Mouse (Mus musculus): Measurements from ENCODE around the gene Smyd5.

Smyd5 gene

DNA sequence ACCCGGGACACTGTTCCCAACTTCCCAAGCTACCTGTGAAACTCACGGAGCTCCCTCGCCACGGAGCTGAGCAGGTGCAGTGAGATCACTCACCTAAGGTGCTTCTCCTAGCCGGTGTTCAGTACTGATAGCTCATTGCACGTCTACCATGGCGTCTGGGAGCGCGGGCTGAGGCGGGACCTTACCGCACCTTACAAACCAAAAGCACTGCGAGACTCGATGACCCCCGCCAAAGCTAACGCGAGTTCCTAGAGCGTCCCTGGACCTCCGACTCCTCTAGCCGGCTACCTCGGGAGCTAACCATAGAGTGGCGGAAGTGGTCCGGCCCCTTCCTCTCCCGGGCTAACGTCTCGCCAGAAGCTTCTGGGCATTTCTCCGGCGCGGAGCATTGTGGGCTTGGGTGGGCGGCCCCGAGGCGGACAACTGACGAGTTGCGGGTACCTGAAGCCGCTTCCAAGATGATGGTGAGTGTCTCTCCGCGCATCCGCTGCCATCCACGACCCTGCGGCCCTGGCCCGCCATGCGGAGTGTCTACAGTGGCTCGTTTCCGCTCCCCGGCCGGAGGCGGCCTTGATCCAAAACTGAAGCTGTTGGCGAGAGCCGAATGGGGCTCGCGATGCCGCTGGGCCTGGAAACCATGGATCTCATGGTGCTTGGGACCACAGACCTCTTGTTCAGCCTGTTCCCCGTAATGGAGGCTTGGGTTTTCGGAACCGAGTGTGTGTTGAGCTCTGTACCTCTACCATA, 20.0 kb downstream of the Smyd5 start, which contains the start of gene Pradc1:
Pradc1 (minus strand) TSS at position 307 of the 747 bp plus-strand sequence.
- Histone ChIP-seq H3K36me3 (ENCODE audit: insufficient read depth, low read length) (peaks cover 66% of the 10 kb centered on the region), H3K4me1 (replicated peaks; ENCODE audit: low read depth, low read length) (peaks cover 64% of the 10 kb centered on the region), H3K9me3 (ENCODE audit: low read length) (no peaks in the 10 kb centered on the region), H3K27me3 (ENCODE audit: insufficient read depth, low read length) (no peaks in the 10 kb centered on the region), H3K4me3 (replicated peaks; ENCODE audit: low read length) (peak within 1 kb of the TSS; percentile 97)
- TF ChIP-seq CTCF (conservative IDR thresholded peaks at IDR 0.05; ENCODE audit: low read length) = no peak
- TF ChIP-seq POU5F1 (IDR thresholded peaks at IDR 0.05; ENCODE audit: borderline replicate concordance, low read length) = no peak
- no peak for TF ChIP-seq NANOG (IDR thresholded peaks at IDR 0.05; ENCODE audit: borderline replicate concordance, low read length)

DNA sequence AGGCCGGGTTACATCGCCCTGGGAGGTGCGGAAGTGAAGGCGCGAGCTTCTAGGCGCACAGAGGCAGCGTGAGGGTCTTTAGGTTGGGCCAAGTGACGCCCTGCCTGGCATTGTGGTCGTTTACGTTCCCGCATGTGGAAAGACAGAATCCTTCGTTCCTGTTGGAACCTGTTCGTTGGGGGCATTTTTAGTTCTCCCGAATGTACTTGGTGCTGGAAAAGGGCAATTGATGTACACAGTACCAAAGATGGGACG, 20.5 kb downstream of the Smyd5 start:
- H3K27me3 ChIP-seq (ENCODE audit: insufficient read depth, low read length) = no peaks in the 10 kb centered on the region
- peaks cover 64% of the 10 kb centered on the region for H3K4me1 ChIP-seq (replicated peaks; ENCODE audit: low read depth, low read length)
- TF ChIP-seq CTCF (conservative IDR thresholded peaks at IDR 0.05; ENCODE audit: low read length) (no peak), POU5F1 (IDR thresholded peaks at IDR 0.05; ENCODE audit: borderline replicate concordance, low read length) (no peak), NANOG (IDR thresholded peaks at IDR 0.05; ENCODE audit: borderline replicate concordance, low read length) (no peak)
- no peaks in the 10 kb centered on the region for H3K9me3 ChIP-seq (ENCODE audit: low read length)
- H3K4me3 ChIP-seq (replicated peaks; ENCODE audit: low read length) = peak overlapping the region; percentile 97
- H3K36me3 ChIP-seq (ENCODE audit: insufficient read depth, low read length) = peaks cover 66% of the 10 kb centered on the region

DNA sequence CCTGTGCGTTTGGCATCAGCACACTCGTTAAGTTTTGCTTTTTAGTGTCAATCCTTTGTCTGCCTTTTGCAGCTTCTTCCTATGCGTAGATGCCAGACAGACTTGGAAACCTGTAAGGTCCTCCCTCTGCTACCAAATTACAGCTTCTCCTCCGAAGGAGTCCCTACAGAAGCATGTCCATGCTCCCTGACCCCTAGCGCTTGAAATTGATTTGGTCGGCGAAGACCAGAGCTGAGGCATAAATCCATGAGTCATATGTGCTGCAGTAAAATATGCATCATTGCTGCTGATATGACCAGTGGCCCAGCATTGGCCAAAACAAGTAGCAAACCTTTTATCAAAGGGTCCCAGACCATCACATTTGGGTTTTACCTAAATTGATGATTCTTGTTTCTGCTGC, 21.0 kb downstream of the Smyd5 start:
- no peaks in the 10 kb centered on the region for H3K27me3 ChIP-seq (ENCODE audit: insufficient read depth, low read length)
- H3K4me3 ChIP-seq (replicated peaks; ENCODE audit: low read length) = peak overlapping the region; percentile 97
- peaks cover 66% of the 10 kb centered on the region for H3K36me3 ChIP-seq (ENCODE audit: insufficient read depth, low read length)
- no peaks in the 10 kb centered on the region for H3K9me3 ChIP-seq (ENCODE audit: low read length)
- TF ChIP-seq NANOG (IDR thresholded peaks at IDR 0.05; ENCODE audit: borderline replicate concordance, low read length) (no peak), POU5F1 (IDR thresholded peaks at IDR 0.05; ENCODE audit: borderline replicate concordance, low read length) (no peak), CTCF (conservative IDR thresholded peaks at IDR 0.05; ENCODE audit: low read length) (no peak)
- peaks cover 64% of the 10 kb centered on the region for H3K4me1 ChIP-seq (replicated peaks; ENCODE audit: low read depth, low read length)

DNA sequence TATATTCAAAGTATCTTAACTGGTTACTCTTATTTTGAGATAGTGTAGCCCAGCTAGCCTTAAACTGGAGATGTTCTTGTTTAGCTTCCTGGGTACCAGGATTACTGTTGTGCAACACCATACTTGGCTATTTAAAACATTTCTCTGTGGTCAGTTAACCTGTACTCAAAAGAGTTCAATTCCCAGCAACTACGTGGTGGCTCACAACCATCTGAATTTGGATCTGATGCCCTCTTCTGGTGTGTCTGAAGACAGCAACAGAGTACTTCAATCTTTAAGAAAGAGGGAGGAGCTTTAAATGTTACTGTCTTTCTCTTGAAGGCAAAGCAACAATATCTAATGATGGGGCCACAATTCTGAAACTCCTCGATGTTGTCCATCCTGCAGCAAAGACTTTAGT, 27.8 kb downstream of the Smyd5 start:
- H3K36me3 ChIP-seq (ENCODE audit: insufficient read depth, low read length) = peaks cover 98% of the 10 kb centered on the region
- TF ChIP-seq CTCF (conservative IDR thresholded peaks at IDR 0.05; ENCODE audit: low read length) (no peak), POU5F1 (IDR thresholded peaks at IDR 0.05; ENCODE audit: borderline replicate concordance, low read length) (no peak), NANOG (IDR thresholded peaks at IDR 0.05; ENCODE audit: borderline replicate concordance, low read length) (no peak)
- no peaks in the 10 kb centered on the region for H3K27me3 ChIP-seq (ENCODE audit: insufficient read depth, low read length)
- H3K4me1 ChIP-seq (replicated peaks; ENCODE audit: low read depth, low read length) = peaks cover 49% of the 10 kb centered on the region
- H3K4me3 ChIP-seq (replicated peaks; ENCODE audit: low read length) = no peak overlapping the region
- no peaks in the 10 kb centered on the region for H3K9me3 ChIP-seq (ENCODE audit: low read length)

DNA sequence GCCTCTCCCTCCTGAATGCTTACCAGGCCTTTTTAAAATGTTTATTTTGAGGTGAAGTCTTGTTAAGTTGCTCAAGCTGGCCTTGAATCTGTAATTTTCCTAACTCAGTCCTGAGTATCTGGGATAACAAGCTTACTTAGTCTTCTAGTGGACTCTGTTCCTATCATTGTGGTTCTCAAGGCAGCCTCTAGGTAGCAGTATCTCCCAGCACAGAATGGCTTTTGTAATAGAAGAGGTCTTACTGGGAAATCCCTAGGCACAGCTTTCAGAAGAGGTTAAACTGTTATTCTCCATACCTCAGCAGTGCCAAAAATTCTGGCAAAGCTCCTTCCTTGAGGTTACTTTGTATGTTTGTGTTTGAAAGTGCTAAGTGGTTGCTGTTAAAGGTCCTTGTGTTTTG, 33.6 kb downstream of the Smyd5 start:
- H3K27me3 ChIP-seq (ENCODE audit: insufficient read depth, low read length) = no peaks in the 10 kb centered on the region
- peaks cover 21% of the 10 kb centered on the region; the same call in 1 of the 2 replicates for H3K4me1 ChIP-seq (replicated peaks; ENCODE audit: low read depth, low read length)
- H3K4me3 ChIP-seq (replicated peaks; ENCODE audit: low read length) = no peak overlapping the region
- H3K36me3 ChIP-seq (ENCODE audit: insufficient read depth, low read length) = peaks cover 98% of the 10 kb centered on the region
- 0 out of 2 replicates have a peak, but pooled peaks have one; percentile 12 for TF ChIP-seq CTCF (conservative IDR thresholded peaks at IDR 0.05; ENCODE audit: low read length)
- TF ChIP-seq POU5F1 (IDR thresholded peaks at IDR 0.05; ENCODE audit: borderline replicate concordance, low read length) = no peak
- no peak for TF ChIP-seq NANOG (IDR thresholded peaks at IDR 0.05; ENCODE audit: borderline replicate concordance, low read length)
- no peaks in the 10 kb centered on the region for H3K9me3 ChIP-seq (ENCODE audit: low read length)

DNA sequence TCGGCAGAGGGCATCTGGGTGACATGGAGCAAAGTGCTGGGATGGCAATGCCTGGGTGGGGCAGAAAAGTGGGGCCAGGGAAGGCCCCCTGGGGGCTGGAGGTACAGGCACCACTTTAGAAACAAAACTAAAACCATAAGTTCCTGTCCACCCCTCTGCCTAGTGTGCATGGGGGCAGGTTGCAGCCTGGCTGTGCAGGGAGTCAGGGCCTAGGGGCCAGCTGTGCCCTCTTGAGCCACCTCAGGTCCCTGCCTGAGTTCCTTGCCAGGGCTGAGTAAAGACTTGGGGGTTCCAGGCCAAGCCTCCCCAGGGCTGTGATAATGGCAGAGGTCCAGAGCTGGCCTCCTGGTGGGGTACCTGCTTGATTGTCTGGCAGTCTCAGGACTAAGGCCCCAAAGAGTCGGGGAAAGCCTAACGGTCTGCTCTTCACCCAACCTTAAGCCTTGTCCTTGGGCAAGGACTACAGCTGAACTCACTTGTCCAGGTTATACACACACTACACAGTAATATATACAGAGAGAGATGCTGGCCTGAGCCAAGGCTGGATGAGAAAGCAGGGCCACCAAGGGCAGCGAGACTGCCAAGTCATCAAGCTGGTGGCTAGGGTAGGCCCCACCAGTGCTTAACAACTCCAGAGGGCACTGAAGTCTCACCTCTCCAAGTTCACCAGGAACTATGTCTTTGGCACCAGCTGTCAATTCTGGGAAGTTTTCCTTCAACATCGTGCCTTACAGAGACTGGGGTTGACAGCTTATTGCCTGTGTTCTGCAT, 38.1 kb downstream of the Smyd5 start:
- H3K4me3 ChIP-seq (replicated peaks; ENCODE audit: low read length) = no peak overlapping the region
- peaks cover 53% of the 10 kb centered on the region for H3K36me3 ChIP-seq (ENCODE audit: insufficient read depth, low read length)
- H3K27me3 ChIP-seq (ENCODE audit: insufficient read depth, low read length) = 0 out of 2 replicates have a peak, but pooled peaks cover 3% of the 10 kb centered on the region
- no peaks in the 10 kb centered on the region for H3K9me3 ChIP-seq (ENCODE audit: low read length)
- peaks cover 29% of the 10 kb centered on the region for H3K4me1 ChIP-seq (replicated peaks; ENCODE audit: low read depth, low read length)
- TF ChIP-seq CTCF (conservative IDR thresholded peaks at IDR 0.05; ENCODE audit: low read length) = no peak
- no peak for TF ChIP-seq POU5F1 (IDR thresholded peaks at IDR 0.05; ENCODE audit: borderline replicate concordance, low read length)
- TF ChIP-seq NANOG (IDR thresholded peaks at IDR 0.05; ENCODE audit: borderline replicate concordance, low read length) = no peak

DNA sequence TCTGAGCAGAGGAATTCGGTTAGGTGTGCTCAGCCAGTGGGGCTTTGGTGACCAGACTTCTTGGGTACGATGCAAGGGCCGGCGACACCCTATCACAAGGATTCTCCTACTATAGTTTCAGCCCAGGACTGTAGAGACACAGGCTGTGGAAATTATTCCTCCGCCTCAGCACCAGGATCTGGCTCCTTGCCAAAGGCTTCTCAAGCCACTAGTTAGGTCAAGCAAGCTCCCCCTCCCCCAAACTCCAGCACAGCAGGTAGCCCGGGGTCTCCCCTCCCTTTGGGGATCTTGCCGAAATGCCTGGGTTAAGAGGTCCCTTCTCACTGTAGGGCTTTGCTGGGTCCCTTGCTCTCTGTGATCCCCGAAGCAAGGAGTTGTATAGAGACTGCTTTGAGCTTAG, 40.2 kb downstream of the Smyd5 start:
- Histone ChIP-seq H3K36me3 (ENCODE audit: insufficient read depth, low read length) (peaks cover 32% of the 10 kb centered on the region), H3K4me3 (replicated peaks; ENCODE audit: low read length) (no peak overlapping the region), H3K27me3 (ENCODE audit: insufficient read depth, low read length) (0 out of 2 replicates have a peak, but pooled peaks cover 3% of the 10 kb centered on the region), H3K4me1 (replicated peaks; ENCODE audit: low read depth, low read length) (peaks cover 42% of the 10 kb centered on the region), H3K9me3 (ENCODE audit: low read length) (no peaks in the 10 kb centered on the region)
- TF ChIP-seq CTCF (conservative IDR thresholded peaks at IDR 0.05; ENCODE audit: low read length) (no peak), POU5F1 (IDR thresholded peaks at IDR 0.05; ENCODE audit: borderline replicate concordance, low read length) (no peak), NANOG (IDR thresholded peaks at IDR 0.05; ENCODE audit: borderline replicate concordance, low read length) (no peak)

DNA sequence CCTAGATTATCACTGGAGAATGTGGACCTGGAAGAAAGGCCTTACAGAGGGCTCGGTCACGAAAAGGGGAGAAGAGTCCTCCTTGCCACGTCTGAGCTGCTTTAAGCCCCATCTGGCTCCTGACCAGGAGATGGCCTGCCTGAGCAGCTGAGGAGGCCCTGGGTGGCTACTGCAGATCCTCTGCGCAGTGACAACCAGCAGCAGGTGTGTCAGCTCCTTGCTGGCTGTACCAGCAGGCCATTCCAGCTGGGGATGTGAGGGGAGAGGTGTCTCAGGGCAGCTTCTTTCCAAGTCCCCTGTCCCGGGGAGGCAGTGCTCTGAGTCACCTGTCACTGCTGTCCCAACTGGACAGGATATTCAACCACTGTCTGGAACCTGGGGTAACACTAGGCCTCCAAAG, 40.8 kb downstream of the Smyd5 start:
- TF ChIP-seq POU5F1 (IDR thresholded peaks at IDR 0.05; ENCODE audit: borderline replicate concordance, low read length) = no peak
- no peak for TF ChIP-seq NANOG (IDR thresholded peaks at IDR 0.05; ENCODE audit: borderline replicate concordance, low read length)
- TF ChIP-seq CTCF (conservative IDR thresholded peaks at IDR 0.05; ENCODE audit: low read length) = no peak
- Histone ChIP-seq H3K9me3 (ENCODE audit: low read length) (no peaks in the 10 kb centered on the region), H3K4me1 (replicated peaks; ENCODE audit: low read depth, low read length) (peaks cover 45% of the 10 kb centered on the region)

More for the DNA sequence above, 40.8 kb downstream of the Smyd5 start:
- peaks cover 26% of the 10 kb centered on the region for H3K36me3 ChIP-seq (ENCODE audit: insufficient read depth, low read length)
- no peak overlapping the region for H3K4me3 ChIP-seq (replicated peaks; ENCODE audit: low read length)
- H3K27me3 ChIP-seq (ENCODE audit: insufficient read depth, low read length) = peaks cover 3% of the 10 kb centered on the region; the same call in 1 of the 2 replicates
